Mouse (Mus musculus): ENCODE measurements around the gene Opalin. TPM values are rescaled to one million over a fixed set of nuclear protein-coding genes. Genes with fewer than 3 reads are reported as not detected.

Opalin gene
- polyA plus RNA-seq, 1 experiment from 2014 or later, result not detected

Other genes with a start within 250 kb of the Opalin start
- 9.7 and 10.2 TPM in 2 replicates for gene Ccnj, start 245.8 kb downstream of the Opalin start, polyA plus RNA-seq (2015; fragmentation: Nextera tagmentation; extraction: Ambion mirVana)
- 10.0 and 11.3 TPM in 2 replicates for gene Zfp518a, start 182.4 kb downstream of the Opalin start, polyA plus RNA-seq (2015; fragmentation: Nextera tagmentation; extraction: Ambion mirVana)
- gene Blnk, start 82.6 kb downstream of the Opalin start, polyA plus RNA-seq (2015; fragmentation: Nextera tagmentation; extraction: Ambion mirVana), result 5.7 and 6.7 TPM in 2 replicates
- 0.06 TPM in 1 of 2 replicates, not detected in the other for gene Dntt, start 47.8 kb downstream of the Opalin start, polyA plus RNA-seq (2015; fragmentation: Nextera tagmentation; extraction: Ambion mirVana)
- gene Tll2, start 129.7 kb upstream of the Opalin start, polyA plus RNA-seq (2015; fragmentation: Nextera tagmentation; extraction: Ambion mirVana), result 0.08 and 0.14 TPM in 2 replicates
- 155 and 179 TPM in 2 replicates for gene Tm9sf3, start 186.9 kb upstream of the Opalin start, polyA plus RNA-seq (2015; fragmentation: Nextera tagmentation; extraction: Ambion mirVana)